Mouse (Mus musculus) lung, postnatal 0 days (tissue): ENCODE data around the gene Gm5286. TPM values are rescaled to one million over a fixed set of nuclear protein-coding genes. Genes with fewer than 3 reads are reported as not detected.
"Not testable (repeated sequence)": the region's sequence is repeated elsewhere in the genome, so short reads cannot be mapped to it uniquely, and the experiment has no call there.

ENCODE experiments used
- ATAC-seq: fragments of 200-750 bp; cut with Nextera tagmentation; 2 replicates; pipeline ENCODE4 v1.8.0; 2017; ENCODE audit warnings: moderate library complexity
- DNase-seq: peaks from one replicate; pipeline ENCODE4 v3.0.0-alpha.2; 2016; ENCODE audit warnings: low spot score
- H3K27ac ChIP-seq: fragments of 300-500 bp; sonication (generic); 2 replicates; pipeline ENCODE4 v1.5.1; 2014; ENCODE audit warnings: antibody characterized with exemption, mild to moderate bottlenecking, low read length, mixed read lengths
- H3K27me3 ChIP-seq: fragments of 300-500 bp; sonication (generic); replicated peaks from 2 replicates; pipeline ENCODE4 v1.6.1; 2014; ENCODE audit warnings: low read length, mixed read lengths; ENCODE audit not compliant: insufficient read depth
- H3K36me3 ChIP-seq: fragments of 300-500 bp; sonication (generic); 2 replicates; pipeline ENCODE4 v1.6.1; 2014; ENCODE audit warnings: low read length, mixed read lengths; ENCODE audit not compliant: insufficient read depth
- H3K4me1 ChIP-seq: fragments of 300-500 bp; sonication (generic); 2 replicates; pipeline ENCODE4 v1.6.1; 2014; ENCODE audit warnings: antibody characterized with exemption, low read depth, low read length, mixed read lengths; ENCODE audit not compliant: insufficient read depth
- H3K4me2 ChIP-seq: fragments of 300-500 bp; sonication (generic); replicated peaks from 2 replicates; pipeline ENCODE4 v1.6.1; 2014; ENCODE audit warnings: low read depth, mild to moderate bottlenecking, low read length, moderate library complexity, mixed read lengths
- H3K4me3 ChIP-seq: fragments of 300-500 bp; sonication (generic); 2 replicates; pipeline ENCODE4 v1.5.1; 2014; ENCODE audit warnings: low read depth, low read length
- H3K9ac ChIP-seq: fragments of 300-500 bp; sonication (generic); replicated peaks from 2 replicates; pipeline ENCODE4 v1.6.1; 2014; ENCODE audit warnings: low read depth, mild to moderate bottlenecking
- H3K9me3 ChIP-seq: fragments of 300-500 bp; sonication (generic); 2 replicates; pipeline ENCODE4 v1.6.1; 2016; ENCODE audit warnings: low read length, mixed read lengths
- WGBS: fragments of 180-500 bp; shearing (Covaris S2); extraction: QIAGEN DNeasy Blood & Tissue Kit; methylation state at CpG from one replicate; pipeline ENCODE4 v1.1.7; 2014; 5-methylcytosine and 5-hydroxymethylcytosine counted together
- polyA plus RNA-seq: library from polyadenylated mRNA; unstranded; fragments of >200 nt; fragmentation: Nextera tagmentation; extraction: Ambion mirVana; gene quantifications from 2 replicates; pipeline ENCODE4 v1.2.1, GENCODE M21; 2015

Gene Gm5286
- not detected in 2 replicates for polyA plus RNA-seq

DNA sequence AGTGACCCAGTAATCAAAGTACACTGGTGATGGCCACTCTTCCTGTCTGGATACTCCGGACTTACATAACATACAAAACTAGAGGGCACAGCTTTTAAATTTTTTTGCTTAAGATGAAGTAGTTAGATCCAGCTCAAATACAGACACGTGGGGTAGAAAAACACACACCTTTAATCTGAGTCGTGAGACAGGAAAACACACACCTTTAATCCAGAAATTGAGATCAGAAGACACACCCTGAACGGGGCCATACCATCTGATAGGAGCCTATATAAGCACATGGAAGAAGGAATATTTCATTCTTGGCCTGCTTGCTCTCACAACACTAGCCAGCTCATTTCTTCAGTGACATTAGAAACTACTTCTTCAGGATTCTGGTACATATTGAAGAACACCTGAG is at the start of gene Gm5286:
Gene Gm5286 (plus strand): TSS at position 301 of the 400 bp plus-strand sequence.
- not testable (repeated sequence) for H3K9ac ChIP-seq, H3K27ac ChIP-seq, H3K4me2 ChIP-seq, H3K4me1 ChIP-seq, DNase-seq, H3K9me3 ChIP-seq, ATAC-seq, H3K27me3 ChIP-seq, H3K4me3 ChIP-seq, H3K36me3 ChIP-seq
- WGBS = 64% methylated on average over 3 of the region's 4 CpGs

DNA sequence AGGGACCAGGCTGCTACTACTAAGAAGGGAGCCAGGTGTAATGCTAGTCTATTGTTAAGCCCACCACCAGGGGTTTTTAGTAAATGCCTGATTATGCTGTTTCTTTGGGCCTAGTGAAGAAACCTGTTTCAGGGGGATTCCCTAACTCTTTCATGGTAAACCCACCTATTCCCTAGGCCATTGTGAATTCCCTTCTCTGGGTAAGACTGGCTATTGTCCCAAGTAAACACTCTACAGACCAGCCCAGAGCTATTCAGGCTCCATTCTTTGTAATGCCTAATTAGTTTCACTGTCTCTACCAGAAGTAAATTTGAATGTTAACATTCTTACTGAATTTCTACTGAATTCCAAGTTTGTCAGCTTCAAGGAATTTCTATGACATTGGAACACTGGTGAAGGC is 29.2 kb upstream of the Gm5286 start:
- not testable (repeated sequence) for H3K9me3 ChIP-seq, H3K9ac ChIP-seq, H3K4me2 ChIP-seq, H3K4me1 ChIP-seq, ATAC-seq, H3K27me3 ChIP-seq, H3K4me3 ChIP-seq, DNase-seq, H3K36me3 ChIP-seq, H3K27ac ChIP-seq

GRCm38 (mm10) chr3:94178093-94178492 is 18.4 kb upstream of the Gm5286 start, which contains the start of gene Gm10696:
TSS of gene Gm10696 (minus strand) at chr3:94178193.
- not testable (repeated sequence) for DNase-seq, H3K4me2 ChIP-seq, H3K27ac ChIP-seq, H3K4me3 ChIP-seq, H3K9me3 ChIP-seq, ATAC-seq, H3K36me3 ChIP-seq, H3K27me3 ChIP-seq, H3K4me1 ChIP-seq, H3K9ac ChIP-seq
- WGBS = 71% methylated on average over 1 of the region's 1 CpGs

Other genes starting within 250 kb of the Gm5286 start
- gene Tdpoz5, start 235.4 kb upstream of the Gm5286 start, polyA plus RNA-seq = not detected in 2 replicates
- gene Gm9125, start 141.8 kb upstream of the Gm5286 start, polyA plus RNA-seq = not detected in 2 replicates
- not detected in 2 replicates for gene Gm10697, start 124.1 kb upstream of the Gm5286 start, polyA plus RNA-seq
- gene Gm10696, start 18.5 kb upstream of the Gm5286 start, polyA plus RNA-seq = not detected in 2 replicates
- gene Gm4778, start 67.3 kb downstream of the Gm5286 start, polyA plus RNA-seq = not detected in 2 replicates
- 7.6 and 7.7 TPM in 2 replicates for gene Them4, start 113.4 kb downstream of the Gm5286 start, polyA plus RNA-seq
- gene Them5, start 145.4 kb downstream of the Gm5286 start, polyA plus RNA-seq = 2.9 and 3.2 TPM in 2 replicates
- 0.29 and 0.76 TPM in 2 replicates for gene C2cd4d, start 165.7 kb downstream of the Gm5286 start, polyA plus RNA-seq
- gene Rorc, start 176.1 kb downstream of the Gm5286 start, polyA plus RNA-seq = 5.6 and 7.4 TPM in 2 replicates
- 0.26 and 0.42 TPM in 2 replicates for gene Lingo4, start 201.8 kb downstream of the Gm5286 start, polyA plus RNA-seq
- gene Tdrkh, start 216.6 kb downstream of the Gm5286 start, polyA plus RNA-seq = 2.1 and 4.7 TPM in 2 replicates
- 39.2 and 39.7 TPM in 2 replicates for gene Mrpl9, start 246.6 kb downstream of the Gm5286 start, polyA plus RNA-seq
- gene Oaz3, start 247.2 kb downstream of the Gm5286 start, polyA plus RNA-seq = 0.25 and 0.30 TPM in 2 replicates